Mouse (Mus musculus): ENCODE measurements at regions not wholly inside any gene's neighbourhood (a gene's known extent, or its start where the extent isn't known, plus 50 kb on each side); places are given as distances from the start of the nearest gene placed in this dataset.
A peak's percentile ranks its signal among the peaks of the same experiment; 100 is the strongest.

DNA sequence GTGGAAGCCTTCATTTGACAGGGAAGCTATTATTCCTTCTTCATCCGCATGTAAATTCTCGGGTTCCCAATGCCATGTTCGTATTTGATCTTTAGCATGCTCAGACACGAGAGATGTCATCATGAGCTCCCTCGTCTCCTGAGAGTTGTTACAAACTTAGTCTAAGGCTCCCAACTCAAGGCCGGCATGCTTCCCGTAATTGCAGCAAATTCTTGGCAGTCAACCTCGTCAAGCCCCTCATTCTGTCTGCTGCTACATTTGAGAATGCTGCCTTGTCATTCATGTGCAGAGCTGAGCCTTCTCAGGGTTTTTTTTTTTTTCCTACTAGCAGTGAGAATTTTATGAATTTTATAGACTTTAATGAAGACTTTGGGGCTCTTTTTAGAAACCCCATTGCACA is 268.3 kb upstream of the Cwc22 start:
- ATAC-seq (ENCODE audit: insufficient read depth), result no peak
- WGBS (ENCODE audit: insufficient replicate concordance), result 64% methylated on average over 8 of the region's 8 CpGs
- no peak for DNase-seq (ENCODE audit: low read depth in 3 of 3, low spot score in 3 of 3)
- no peak overlapping the region for H3K4me2 ChIP-seq (ENCODE audit: low read depth)
- H3K27me3 ChIP-seq (ENCODE audit: control insufficient read depth, insufficient read depth, low read length), result no peaks in the 10 kb centered on the region
- H3K9me3 ChIP-seq (ENCODE audit: control insufficient read depth, low read length), result no peaks in the 10 kb centered on the region
- no peak for TF ChIP-seq CTCF (IDR thresholded peaks at IDR 0.05; ENCODE audit: low read depth)
- no peaks in the 10 kb centered on the region for H3K4me1 ChIP-seq (replicated peaks; ENCODE audit: control insufficient read depth in 2 of 2, insufficient read depth in 2 of 2, low read length in 1 of 2)
- no peak overlapping the region for H3K9ac ChIP-seq (replicated peaks)
- no peak overlapping the region for H3K27ac ChIP-seq
- no peaks in the 10 kb centered on the region for H3K36me3 ChIP-seq (replicated peaks; ENCODE audit: control insufficient read depth, insufficient read depth, low read depth)
- no peak overlapping the region for H3K4me3 ChIP-seq (ENCODE audit: insufficient read depth in 1 of 2, low read depth in 2 of 2, low read length in 2 of 2)

DNA sequence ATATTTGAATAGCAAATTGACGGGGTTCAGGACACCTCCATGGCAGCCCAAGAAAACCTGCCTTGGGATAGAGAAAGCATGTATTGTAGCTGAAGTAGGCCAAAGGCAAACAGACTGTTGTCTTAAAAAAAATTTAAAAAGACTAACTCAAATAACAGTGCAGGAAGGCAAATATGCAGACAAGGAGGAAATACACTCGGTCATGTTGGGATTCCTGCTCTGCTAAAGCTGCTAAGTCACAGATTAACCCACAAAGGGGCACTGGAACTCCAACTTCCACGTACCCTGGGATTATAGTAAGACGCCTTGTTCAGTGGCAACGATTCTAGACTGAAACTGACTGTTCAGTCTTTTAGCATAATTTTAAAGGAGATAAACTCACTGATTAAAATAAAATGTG is 258.9 kb upstream of the Cwc22 start:
- no peak overlapping the region for H3K4me3 ChIP-seq (ENCODE audit: insufficient read depth in 1 of 2, low read depth in 2 of 2, low read length in 2 of 2)
- H3K4me2 ChIP-seq (ENCODE audit: low read depth), result no peak overlapping the region
- no peaks in the 10 kb centered on the region for H3K9me3 ChIP-seq (ENCODE audit: control insufficient read depth, low read length)
- no peaks in the 10 kb centered on the region for H3K4me1 ChIP-seq (replicated peaks; ENCODE audit: control insufficient read depth in 2 of 2, insufficient read depth in 2 of 2, low read length in 1 of 2)
- no peak for TF ChIP-seq EP300 (IDR thresholded peaks at IDR 0.05; ENCODE audit: low read depth)
- TF ChIP-seq CTCF (IDR thresholded peaks at IDR 0.05; ENCODE audit: low read depth), result no peak
- no peak overlapping the region for H3K9ac ChIP-seq (replicated peaks)
- ATAC-seq (ENCODE audit: insufficient read depth) (no peak), DNase-seq (ENCODE audit: low read depth in 3 of 3, low spot score in 3 of 3) (no peak)
- WGBS (ENCODE audit: insufficient replicate concordance), result 48% methylated on average over 5 of the region's 5 CpGs
- H3K36me3 ChIP-seq (replicated peaks; ENCODE audit: control insufficient read depth, insufficient read depth, low read depth), result no peaks in the 10 kb centered on the region
- no peaks in the 10 kb centered on the region for H3K27me3 ChIP-seq (ENCODE audit: control insufficient read depth, insufficient read depth, low read length)
- H3K27ac ChIP-seq, result no peak overlapping the region

DNA sequence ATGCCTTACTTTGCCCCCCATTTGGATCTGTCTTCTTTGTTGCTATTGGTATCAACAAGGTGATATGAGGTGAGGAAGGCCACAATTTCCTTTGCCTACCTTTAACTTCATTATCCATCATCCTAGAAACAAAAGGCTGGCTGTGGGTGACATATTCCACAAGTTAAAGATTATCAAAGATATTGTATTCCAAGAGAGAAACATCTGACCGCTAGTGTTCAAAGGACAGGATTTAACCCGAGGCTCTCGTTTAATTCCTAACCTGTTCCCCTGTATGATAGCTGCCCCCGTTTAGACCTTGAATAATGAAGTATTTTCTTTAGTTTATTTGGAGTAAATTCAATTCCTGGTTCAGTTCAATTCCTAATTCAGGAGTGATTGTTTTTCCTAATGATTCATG is 249.8 kb upstream of the Cwc22 start:
- no peak overlapping the region for H3K4me2 ChIP-seq (ENCODE audit: low read depth)
- no peak overlapping the region for H3K9ac ChIP-seq (replicated peaks)
- ATAC-seq (ENCODE audit: insufficient read depth), result no peak
- WGBS (ENCODE audit: insufficient replicate concordance), result 62% methylated on average over 4 of the region's 4 CpGs
- H3K27ac ChIP-seq, result no peak overlapping the region
- H3K36me3 ChIP-seq (replicated peaks; ENCODE audit: control insufficient read depth, insufficient read depth, low read depth), result no peaks in the 10 kb centered on the region
- H3K4me3 ChIP-seq (ENCODE audit: insufficient read depth in 1 of 2, low read depth in 2 of 2, low read length in 2 of 2), result no peak overlapping the region
- no peaks in the 10 kb centered on the region for H3K9me3 ChIP-seq (ENCODE audit: control insufficient read depth, low read length)
- TF ChIP-seq CTCF (IDR thresholded peaks at IDR 0.05; ENCODE audit: low read depth) (no peak), EP300 (IDR thresholded peaks at IDR 0.05; ENCODE audit: low read depth) (no peak)
- DNase-seq (ENCODE audit: low read depth in 3 of 3, low spot score in 3 of 3), result no peak
- no peaks in the 10 kb centered on the region for H3K4me1 ChIP-seq (replicated peaks; ENCODE audit: control insufficient read depth in 2 of 2, insufficient read depth in 2 of 2, low read length in 1 of 2)
- no peaks in the 10 kb centered on the region for H3K27me3 ChIP-seq (ENCODE audit: control insufficient read depth, insufficient read depth, low read length)

- DNase-seq (ENCODE audit: low read depth in 3 of 3, low spot score in 3 of 3) (no peak), ATAC-seq (ENCODE audit: insufficient read depth) (no peak)
- Histone ChIP-seq H3K27me3 (ENCODE audit: control insufficient read depth, insufficient read depth, low read length) (no peaks in the 10 kb centered on the region), H3K9ac (replicated peaks) (no peak overlapping the region), H3K36me3 (replicated peaks; ENCODE audit: control insufficient read depth, insufficient read depth, low read depth) (no peaks in the 10 kb centered on the region), H3K4me1 (replicated peaks; ENCODE audit: control insufficient read depth in 2 of 2, insufficient read depth in 2 of 2, low read length in 1 of 2) (no peaks in the 10 kb centered on the region), H3K4me2 (ENCODE audit: low read depth) (no peak overlapping the region), H3K9me3 (ENCODE audit: control insufficient read depth, low read length) (no peaks in the 10 kb centered on the region), H3K4me3 (ENCODE audit: insufficient read depth in 1 of 2, low read depth in 2 of 2, low read length in 2 of 2) (no peak overlapping the region), H3K27ac (no peak overlapping the region)
- 8% methylated on average over 1 of the region's 1 CpGs for WGBS (ENCODE audit: insufficient replicate concordance)
- TF ChIP-seq CTCF (IDR thresholded peaks at IDR 0.05; ENCODE audit: low read depth), result no peak
- TF ChIP-seq EP300 (IDR thresholded peaks at IDR 0.05; ENCODE audit: low read depth), result no peak
Observed at GRCm38 (mm10) chr2:78189620-78190019, 243.4 kb upstream of the Cwc22 start.

- no peaks in the 10 kb centered on the region for H3K4me1 ChIP-seq (replicated peaks; ENCODE audit: control insufficient read depth in 2 of 2, insufficient read depth in 2 of 2, low read length in 1 of 2)
- H3K9me3 ChIP-seq (ENCODE audit: control insufficient read depth, low read length), result no peaks in the 10 kb centered on the region
- H3K9ac ChIP-seq (replicated peaks), result no peak overlapping the region
- H3K36me3 ChIP-seq (replicated peaks; ENCODE audit: control insufficient read depth, insufficient read depth, low read depth), result no peaks in the 10 kb centered on the region
- no peak overlapping the region for H3K27ac ChIP-seq
- no peak for TF ChIP-seq CTCF (IDR thresholded peaks at IDR 0.05; ENCODE audit: low read depth)
- no peak for TF ChIP-seq EP300 (IDR thresholded peaks at IDR 0.05; ENCODE audit: low read depth)
- no peaks in the 10 kb centered on the region for H3K27me3 ChIP-seq (ENCODE audit: control insufficient read depth, insufficient read depth, low read length)
- H3K4me2 ChIP-seq (ENCODE audit: low read depth), result no peak overlapping the region
- ATAC-seq (ENCODE audit: insufficient read depth) (no peak), DNase-seq (ENCODE audit: low read depth in 3 of 3, low spot score in 3 of 3) (no peak)
- 48% methylated on average over 1 of the region's 1 CpGs for WGBS (ENCODE audit: insufficient replicate concordance)
- H3K4me3 ChIP-seq (ENCODE audit: insufficient read depth in 1 of 2, low read depth in 2 of 2, low read length in 2 of 2), result no peak overlapping the region
Observed at GRCm38 (mm10) chr2:78184950-78185349, 238.8 kb upstream of the Cwc22 start.

DNA sequence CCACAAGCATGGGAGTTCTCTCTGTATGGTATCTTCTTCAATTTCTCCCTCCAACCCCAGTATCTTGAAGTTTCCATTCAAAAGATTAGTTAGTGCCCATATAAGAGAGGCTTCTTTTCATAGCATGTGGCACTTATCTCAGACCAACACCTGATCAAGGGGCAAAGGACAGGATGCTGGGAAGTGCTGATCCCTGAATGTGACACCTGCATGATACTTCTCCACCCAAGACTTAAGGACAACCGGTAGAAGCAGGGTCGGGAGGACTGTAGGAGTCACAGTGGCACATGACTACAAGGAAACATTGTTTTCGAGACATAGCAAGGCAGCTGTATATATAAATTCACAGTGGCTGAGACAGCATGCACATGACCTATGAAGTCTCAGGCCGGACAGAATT is 227.6 kb upstream of the Cwc22 start:
- H3K4me2 ChIP-seq (ENCODE audit: low read depth), result no peak overlapping the region
- 47% methylated on average over 4 of the region's 4 CpGs for WGBS (ENCODE audit: insufficient replicate concordance)
- H3K9me3 ChIP-seq (ENCODE audit: control insufficient read depth, low read length), result no peaks in the 10 kb centered on the region
- ATAC-seq (ENCODE audit: insufficient read depth) (peak; percentile 57), DNase-seq (ENCODE audit: low read depth in 3 of 3, low spot score in 3 of 3) (peak in 1 of 3 experiments; percentile 0)
- H3K27me3 ChIP-seq (ENCODE audit: control insufficient read depth, insufficient read depth, low read length), result no peaks in the 10 kb centered on the region
- TF ChIP-seq EP300 (IDR thresholded peaks at IDR 0.05; ENCODE audit: low read depth) (no peak), CTCF (IDR thresholded peaks at IDR 0.05; ENCODE audit: low read depth) (no peak)
- H3K4me1 ChIP-seq (replicated peaks; ENCODE audit: control insufficient read depth in 2 of 2, insufficient read depth in 2 of 2, low read length in 1 of 2), result no peaks in the 10 kb centered on the region
- no peak overlapping the region for H3K9ac ChIP-seq (replicated peaks)
- no peaks in the 10 kb centered on the region for H3K36me3 ChIP-seq (replicated peaks; ENCODE audit: control insufficient read depth, insufficient read depth, low read depth)
- H3K27ac ChIP-seq, result no peak overlapping the region
- H3K4me3 ChIP-seq (ENCODE audit: insufficient read depth in 1 of 2, low read depth in 2 of 2, low read length in 2 of 2), result no peak overlapping the region
